Mouse (Mus musculus) frontal cortex, postnatal 36 days (tissue): ENCODE measurements around the gene Itpkb.
A peak's percentile ranks its signal among the peaks of the same experiment; 100 is the strongest.
"Not testable (repeated sequence)": the region's sequence is repeated elsewhere in the genome, so short reads cannot be mapped to it uniquely, and the experiment has no call there.

Experiments used
- DNase-seq, 2 experiments: peaks; one replicate each; pipeline ENCODE4 v3.0.0; 2022; ENCODE audit warnings: low spot score in 2 of 2

The Itpkb gene

GRCm38 (mm10) chr1:180367626-180368025, 37.3 kb downstream of the Itpkb start:
- no peak for DNase-seq

GRCm38 (mm10) chr1:180368112-180368511, 37.8 kb downstream of the Itpkb start:
- DNase-seq, result no peak

DNA sequence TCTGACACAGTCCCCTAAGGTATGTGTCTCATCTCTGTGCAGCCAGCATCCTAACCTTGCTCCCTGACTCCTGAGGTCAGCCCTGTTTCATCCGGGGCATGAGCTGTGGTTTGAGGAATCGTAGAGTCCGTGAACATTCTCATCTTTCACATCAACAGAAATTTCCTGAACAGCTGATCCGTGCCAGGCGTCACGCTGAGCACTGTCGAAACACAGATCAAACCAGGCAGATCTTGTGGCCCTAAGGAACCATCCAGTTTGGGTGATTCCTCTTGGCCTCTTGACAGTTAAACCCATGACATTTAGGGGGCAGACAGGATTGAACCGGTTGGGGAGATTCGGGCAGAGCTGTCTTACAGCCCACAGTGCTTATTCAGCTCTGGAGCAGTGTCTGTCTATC, 38.4 kb downstream of the Itpkb start:
- no peak for DNase-seq

DNA sequence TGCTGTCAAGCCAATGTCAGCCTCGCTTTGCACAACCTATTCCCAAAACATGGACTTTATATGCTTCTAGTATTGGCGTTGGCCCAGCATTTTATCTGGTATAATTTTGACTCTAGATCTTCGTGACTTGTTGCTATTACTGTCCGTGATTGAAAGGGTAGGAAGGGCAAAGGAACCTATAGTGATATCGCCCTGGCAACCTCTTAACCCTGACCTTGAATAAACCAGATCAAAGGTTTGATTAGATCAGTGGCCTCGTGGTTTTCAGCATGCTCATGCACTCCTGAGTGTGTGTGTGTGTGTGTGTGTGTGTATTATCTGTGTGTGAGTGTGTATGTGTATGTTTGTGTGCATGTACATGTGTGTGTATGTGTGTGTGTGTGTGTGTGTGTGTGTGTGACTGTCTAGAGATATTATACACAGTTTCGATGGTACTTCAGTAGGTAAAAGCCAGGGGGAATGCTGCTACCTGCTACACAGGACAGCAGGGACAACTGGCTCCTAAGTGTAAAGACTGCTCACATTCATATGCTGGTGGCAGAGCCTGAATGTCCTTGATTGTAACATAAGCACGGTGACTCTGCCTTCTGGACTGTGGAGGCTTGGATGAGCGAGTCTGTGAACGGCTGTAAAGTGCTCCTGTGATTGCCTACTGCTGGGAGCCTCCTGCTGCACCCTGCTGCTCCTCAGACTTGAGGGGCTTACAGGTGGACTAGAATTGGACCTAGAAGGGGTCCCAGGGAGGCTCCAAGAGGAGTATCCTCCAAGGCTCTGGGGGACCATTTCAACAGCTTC, 40.8 kb downstream of the Itpkb start:
- no peak for DNase-seq

DNA sequence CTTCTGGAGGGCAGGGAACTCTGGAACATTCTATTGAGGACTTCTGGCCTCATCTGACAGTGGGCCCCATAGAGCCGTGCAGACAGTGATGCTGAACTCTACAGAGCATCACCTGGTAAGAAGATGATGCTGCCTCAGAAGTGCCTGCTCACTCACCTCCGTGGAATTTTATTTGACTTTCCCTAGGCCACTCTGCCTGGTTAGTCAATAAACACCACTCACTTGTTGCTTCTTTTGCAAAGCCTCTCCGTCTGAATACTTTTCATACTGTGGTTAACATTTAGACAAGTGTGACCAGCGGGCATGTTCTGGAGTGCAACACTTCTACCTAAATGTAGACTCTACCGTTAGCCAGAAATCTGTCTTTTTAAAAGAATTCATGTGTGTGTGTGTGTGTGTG, 42.0 kb downstream of the Itpkb start:
- DNase-seq, result not testable (repeated sequence)

DNA sequence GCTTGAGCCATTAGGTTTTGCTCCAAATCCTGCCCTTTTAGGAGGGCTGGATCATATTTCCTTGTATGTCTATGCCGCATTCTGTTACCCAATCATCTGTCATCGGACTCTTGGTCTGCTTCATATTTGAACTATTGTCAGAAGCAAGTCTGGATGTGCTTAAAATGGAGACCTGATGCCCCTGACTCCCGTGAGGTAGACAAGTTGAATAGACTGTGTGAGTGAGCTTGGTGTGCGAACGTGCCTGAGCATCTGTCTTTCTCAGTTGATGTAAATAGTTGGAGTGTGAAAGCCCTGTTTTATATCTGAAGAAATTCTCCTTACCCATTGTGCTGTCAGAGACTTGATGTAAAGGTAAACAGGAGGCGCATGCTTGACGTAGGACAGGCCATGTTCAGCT, 46.3 kb downstream of the Itpkb start:
- DNase-seq, result no peak

DNA sequence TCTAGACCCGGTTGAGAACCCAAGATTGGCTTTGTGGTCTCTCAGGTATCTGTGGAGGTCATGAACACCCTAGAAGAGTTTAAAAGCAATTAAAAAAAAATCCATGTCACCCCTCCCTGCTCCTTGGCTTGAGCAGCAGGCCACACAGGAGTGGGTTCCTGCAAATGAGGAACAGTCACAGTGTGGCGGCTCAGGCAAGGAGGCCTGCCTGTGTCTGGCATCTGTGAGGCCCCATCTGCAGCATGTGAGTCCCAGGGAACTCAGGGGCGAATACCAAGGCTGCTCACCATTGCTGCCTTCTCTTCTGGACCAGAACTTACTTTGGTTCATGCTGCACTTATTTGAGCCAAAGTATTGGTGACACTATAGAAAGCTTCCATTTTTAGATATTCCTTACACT, 49.3 kb downstream of the Itpkb start:
- no peak for DNase-seq

DNA sequence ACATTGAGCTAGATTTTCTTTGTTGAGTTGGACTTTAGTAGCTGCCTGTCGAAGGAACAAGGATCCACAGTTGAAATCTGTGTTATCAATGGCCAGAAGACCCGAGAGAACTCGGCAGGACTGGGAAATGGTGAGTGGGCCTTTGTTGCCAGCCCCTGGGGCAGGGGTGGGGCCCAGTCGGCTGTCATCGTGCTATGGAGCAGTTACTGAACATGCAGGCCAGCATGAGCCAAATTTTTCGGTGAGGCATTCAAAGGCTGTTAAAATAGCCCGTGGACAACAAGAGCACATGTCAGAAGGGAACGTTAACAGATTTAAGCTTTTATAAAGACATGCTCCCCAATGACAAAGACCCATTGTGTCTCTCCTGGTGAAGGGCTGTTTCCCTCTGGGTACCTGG, 52.1 kb downstream of the Itpkb start:
- DNase-seq, result no peak

- DNase-seq, result no peak
These were observed 53.6 kb downstream of the Itpkb start for GRCm38 (mm10) chr1:180383884-180384283.

DNA sequence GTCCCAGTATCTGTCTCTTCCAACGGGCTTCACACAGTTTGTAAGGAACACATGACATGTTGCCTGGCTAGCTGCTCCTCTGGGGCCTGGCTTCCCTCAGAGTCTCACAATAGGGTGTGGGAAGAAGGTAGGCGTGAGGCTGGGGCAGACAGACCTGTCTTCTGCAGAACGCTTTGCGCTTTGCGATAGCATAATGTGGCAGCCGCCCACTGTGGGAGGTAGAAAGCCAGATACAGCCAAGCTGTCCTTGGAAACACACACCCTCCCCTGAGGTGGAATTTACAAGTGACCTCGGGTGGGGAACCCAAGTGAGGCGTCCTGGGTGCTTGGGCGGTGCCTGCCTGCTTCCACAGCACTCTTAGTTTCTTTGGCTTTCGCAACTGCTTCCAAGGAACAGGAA, 54.2 kb downstream of the Itpkb start:
- DNase-seq, result peak; percentile 46 to 57

DNA sequence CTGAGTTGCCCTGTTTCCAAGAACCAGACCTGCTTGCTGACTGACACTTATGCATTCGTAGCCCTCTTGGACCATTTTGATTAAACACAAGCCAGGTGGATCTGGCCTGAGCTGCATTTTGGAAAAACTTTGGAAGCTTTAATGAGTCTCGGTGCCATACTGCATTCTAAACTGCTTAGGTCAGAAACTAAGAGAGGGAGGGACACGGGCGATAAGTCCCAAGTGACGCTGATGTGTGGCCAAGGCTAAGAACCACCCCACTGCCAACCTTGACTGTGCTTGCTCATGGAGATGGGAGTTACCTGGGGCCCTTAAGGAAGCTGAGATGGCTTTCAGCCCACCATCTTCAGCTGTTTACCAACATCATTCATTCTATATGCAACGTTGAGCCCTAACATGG, 55.0 kb downstream of the Itpkb start:
- no peak for DNase-seq

GRCm38 (mm10) chr1:180386951-180387749, 56.9 kb downstream of the Itpkb start:
- DNase-seq, result peak; percentile 98 to 99

DNA sequence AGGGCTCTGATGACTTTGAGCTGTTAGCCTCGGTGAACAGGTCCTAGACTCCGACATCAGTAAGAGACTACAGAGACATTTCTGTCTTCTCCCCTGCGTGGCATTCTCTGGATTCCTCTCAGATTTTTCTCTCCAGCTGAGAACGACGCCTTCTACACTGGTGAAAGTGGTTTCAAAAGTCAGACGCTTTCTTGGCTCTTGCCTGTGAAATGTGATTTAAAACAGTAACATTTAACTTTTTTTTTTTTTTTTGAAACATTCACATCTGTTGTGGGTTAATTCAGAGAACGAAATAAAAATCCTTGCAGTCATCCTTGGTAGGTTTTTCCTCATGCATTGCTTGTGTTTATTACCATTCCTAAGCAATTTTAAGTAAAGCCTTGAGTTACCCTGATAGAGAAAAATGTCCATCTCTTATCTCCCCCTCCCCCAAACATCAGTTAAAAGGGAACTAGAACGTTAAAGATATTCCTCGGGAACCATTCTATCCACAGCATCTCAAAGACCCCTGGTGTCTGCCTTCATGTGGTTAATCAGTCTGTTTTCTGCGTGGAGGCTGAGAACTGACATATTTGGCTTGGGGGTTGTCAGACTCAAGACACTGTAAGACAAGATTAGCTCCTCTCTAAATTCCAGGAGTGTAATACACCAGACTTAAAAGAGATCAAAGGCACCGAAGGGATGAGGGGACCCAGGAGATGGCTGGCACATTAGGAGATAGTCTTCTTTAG, 57.6 kb downstream of the Itpkb start:
- DNase-seq, result no peak

DNA sequence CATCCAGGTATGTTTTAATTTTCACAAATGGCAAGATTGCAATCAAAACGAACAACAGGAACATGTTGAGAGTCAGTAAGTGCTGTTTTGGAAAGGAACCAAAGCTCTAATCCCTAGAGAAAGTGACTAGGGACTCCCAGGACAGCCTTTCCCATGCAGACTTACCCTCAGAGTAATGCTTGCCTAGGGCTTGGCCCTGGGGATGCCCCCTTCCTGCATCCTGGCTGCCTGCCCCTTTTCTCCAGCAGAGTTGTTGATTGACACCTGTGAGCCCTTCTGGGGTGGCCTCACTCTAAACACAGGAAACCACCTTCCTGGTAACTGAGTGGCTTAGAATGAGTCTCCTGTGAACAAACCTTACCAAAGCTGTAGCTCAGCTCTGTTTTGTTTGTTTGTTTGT, 58.2 kb downstream of the Itpkb start:
- DNase-seq, result no peak

DNA sequence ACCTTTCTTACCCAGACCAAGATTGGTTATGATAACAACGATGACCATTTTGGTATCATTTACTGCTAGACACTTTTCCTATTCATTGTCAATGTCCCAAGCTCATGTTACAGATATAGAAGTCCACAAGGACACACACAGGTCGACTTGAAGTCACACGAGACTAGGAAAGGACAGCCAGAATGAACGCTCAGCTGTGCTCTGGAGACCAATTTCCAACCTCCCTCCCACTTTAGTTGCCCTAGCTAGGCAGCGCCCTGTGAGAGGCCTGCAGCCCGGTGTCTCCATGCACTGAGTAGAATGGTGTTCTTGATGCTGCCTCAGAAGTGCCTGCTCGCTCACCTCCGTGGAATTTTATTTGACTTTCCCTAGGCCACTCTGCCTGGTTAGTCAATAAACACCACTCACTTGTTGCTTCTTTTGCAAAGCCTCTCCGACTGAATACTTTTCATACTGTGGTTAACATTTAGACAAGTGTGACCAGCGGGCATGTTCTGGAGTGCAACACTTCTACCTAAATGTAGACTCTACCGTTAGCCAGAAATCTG, 59.0 kb downstream of the Itpkb start:
- not testable (repeated sequence) for DNase-seq

DNA sequence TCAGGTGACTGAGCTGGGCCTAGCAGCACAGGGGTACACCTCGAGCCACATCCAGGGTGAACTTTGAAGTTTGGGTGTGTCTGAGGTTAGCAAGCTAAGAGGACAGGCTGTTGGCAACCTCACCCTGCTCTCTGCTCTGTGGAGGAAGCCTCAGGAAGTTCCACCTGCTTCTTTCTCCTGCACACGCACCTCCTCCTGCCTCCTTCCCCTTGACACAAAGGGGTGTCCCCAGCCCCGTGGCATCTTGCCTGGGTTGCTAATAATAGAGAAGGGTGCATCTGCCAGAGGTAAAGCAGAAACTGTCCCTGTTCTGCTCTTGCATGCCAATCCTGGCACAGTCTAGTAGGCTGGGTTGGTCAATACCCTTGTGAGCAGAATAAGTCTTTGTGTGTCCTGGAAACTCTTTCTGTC, 60.0 kb downstream of the Itpkb start:
- DNase-seq, result no peak

DNA sequence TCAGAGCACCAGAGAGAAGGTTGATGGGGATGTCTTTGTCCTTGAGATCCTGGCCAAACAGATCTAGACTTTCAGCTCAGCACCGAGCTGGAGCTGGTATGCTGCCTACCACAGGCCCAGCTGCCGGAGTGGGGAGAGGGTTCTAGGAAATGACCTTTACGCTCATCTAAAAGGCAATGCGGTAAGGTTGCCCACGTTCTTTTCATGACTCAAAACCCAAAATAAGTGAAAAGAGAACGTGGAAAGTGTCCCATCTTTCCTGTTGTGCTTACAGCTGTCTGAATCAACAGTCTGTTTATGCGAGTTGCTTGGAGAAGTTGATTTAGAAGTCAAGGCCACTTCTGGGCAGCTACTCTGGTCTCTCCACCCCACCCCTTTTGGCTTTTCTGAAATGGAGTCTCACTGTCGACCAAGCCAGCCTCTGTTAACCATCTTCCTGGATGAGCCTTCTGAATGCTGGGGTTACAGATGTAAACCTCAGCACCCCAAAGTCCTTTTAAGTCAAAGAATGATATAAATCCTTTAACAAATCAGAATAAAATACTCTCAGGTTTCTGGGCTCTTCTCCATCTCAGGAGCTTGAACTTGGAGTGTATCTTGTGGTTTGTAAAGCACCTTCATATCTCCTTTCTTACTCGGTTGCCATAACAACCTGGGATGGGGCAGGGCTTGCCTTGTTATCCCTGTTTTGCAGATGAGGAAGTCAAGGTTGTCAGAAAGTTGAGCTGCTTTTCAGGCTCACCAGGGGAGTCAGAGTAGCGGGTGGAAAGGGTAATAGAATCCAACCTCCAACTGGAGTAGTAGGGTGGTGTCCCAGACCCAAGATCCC, 60.7 kb downstream of the Itpkb start:
- DNase-seq, result no peak

DNA sequence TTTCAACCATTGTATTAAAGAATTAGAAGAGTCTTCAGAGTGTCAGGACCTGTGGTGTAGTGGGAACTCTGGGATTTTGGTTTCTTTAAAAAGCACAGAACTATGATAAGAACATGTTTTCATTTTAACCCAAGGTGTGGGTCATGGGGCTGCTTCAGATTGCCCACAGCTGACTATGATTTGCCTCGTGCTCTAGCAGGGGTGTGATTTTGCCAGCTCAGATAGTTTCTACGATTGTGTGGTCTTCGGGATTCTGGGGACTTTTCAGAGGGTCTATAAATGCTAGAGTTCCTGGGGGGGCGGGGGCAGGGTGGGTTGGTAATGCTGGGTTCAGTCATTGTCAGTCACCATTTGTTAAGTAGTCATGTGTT, 61.3 kb downstream of the Itpkb start:
- no peak for DNase-seq

GRCm38 (mm10) chr1:180392137-180392798, 62.0 kb downstream of the Itpkb start:
- no peak for DNase-seq

- DNase-seq, result no peak
These were observed 62.9 kb downstream of the Itpkb start for GRCm38 (mm10) chr1:180393017-180393797.
